Mouse (Mus musculus): ENCODE measurements around the gene Otop2. TPM values are rescaled to one million over a fixed set of nuclear protein-coding genes. Genes with fewer than 3 reads are reported as not detected.

Gene Otop2
- total RNA-seq, 2 experiments from 2014 or later, result not detected

DNA sequence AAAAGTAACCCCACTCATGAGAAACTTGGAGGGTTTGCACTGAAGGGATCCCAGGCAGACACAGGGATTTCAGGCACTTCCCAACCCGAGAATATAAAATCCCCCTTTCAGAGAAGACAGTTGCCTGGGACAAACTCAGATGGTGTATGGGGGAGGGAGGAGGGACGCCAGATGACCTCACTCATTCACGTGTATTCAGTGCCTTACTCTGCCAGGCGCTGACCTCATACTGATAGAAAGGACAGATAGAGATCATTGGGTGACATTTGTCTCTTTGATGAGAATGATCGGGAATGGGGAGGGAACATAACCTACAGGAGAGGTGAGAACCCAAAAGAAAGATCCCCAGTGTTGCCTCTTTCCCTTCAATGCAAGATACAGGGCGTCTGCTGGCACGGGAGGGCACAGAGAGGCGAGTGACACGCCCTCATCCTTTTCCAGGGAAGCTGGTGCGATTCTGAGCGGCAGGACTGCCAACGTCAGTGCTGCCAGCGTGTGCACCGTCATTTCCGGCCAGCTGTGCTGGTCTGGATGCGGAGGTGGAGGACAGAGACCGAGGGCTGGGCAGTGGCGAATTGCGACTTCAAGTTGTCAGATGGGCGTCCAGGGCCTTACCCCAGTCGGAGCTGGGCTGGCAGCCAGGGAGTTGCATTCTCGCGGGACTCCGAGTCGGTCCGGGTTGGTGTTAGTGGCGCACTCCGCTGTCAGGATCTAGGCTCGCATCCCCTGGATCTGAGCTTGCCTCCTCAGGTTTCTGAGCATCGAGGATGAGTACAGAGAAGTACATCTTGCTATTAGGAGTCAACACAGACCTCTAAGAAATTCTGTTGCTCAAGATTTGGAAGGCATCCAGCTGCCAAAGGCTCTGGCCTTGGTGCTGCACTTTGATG, 67.1 kb downstream of the Otop2 start:
- intact Hi-C loops (cut with DNase I), result no loop called here
- DNase-seq, result peak; percentile 71 to 84

DNA sequence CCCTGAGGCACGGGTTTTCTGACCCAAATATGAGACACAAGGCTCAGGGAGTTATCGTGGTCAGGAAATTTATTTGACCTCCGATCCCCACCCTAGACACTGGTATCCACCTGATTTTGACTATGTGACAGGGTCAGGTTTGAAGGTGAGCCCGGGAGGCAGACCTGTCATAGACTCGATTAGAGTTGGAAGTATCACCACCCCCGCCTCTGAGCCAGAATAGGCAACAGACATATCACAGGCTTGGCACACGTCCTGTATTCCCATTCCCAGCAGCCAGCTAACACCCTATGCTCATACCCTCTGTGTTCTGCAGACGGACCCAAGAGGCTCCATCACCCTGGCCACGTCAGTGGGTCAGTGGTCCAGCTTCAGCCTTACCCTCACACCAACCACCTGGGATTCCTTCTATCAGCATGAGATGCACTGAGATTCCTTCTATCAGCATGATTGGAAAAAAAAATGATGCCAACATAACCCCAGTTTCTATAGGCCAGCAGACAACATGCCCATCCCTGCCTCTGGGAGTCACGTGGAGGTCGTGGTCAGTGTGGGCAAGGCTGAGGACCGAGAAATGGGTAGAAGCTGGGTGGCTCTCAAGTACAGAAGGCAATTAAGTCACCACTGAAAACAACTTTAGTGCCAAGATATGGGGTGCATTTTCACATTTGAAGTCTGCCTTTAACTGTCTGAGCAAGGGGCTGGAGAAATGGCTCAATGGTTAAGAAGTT, 67.9 kb downstream of the Otop2 start:
- intact Hi-C loops (cut with DNase I), result no loop called here
- DNase-seq, result no peak

- DNase-seq, result no peak
- intact Hi-C loops (cut with DNase I), result no loop called here
These were observed 69.8 kb downstream of the Otop2 start for GRCm38 (mm10) chr11:115376722-115377121.

- DNase-seq, result no peak
- intact Hi-C loops (cut with DNase I), result no loop called here
These were observed 70.3 kb downstream of the Otop2 start for GRCm38 (mm10) chr11:115377254-115377653.

GRCm38 (mm10) chr11:115377854-115378253, 70.9 kb downstream of the Otop2 start:
- no peak for DNase-seq
- intact Hi-C loops (cut with DNase I), result no loop called here

DNA sequence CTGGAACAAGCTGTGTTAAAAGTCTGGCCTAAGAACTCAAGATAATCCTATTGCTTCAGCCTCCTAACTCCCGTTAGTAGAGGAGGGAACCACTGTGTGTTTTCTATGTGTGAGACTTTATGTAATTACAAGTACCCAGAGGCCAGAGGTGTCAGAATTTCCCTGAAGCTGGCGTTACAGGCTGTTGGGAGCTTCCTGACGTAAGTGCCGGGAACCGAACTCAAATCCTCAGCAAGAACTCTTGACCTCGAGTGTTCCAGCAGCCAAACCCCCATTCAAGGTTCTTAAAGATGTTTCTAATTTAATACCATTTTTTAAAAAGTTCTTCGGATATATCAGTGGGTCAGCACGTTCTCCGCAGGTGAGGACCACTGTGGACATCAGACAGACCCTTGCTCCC, 74.3 kb downstream of the Otop2 start:
- intact Hi-C loops (cut with DNase I), result no loop called here
- DNase-seq, result no peak

Other genes starting within 250 kb of the Otop2 start
- under 1 TPM; 0.17 to 0.20 TPM for gene Cd300e, start 245.0 kb upstream of the Otop2 start, total RNA-seq (2021)
- gene Rab37, start 215.7 kb upstream of the Otop2 start, total RNA-seq (2021), result 1 to 10 TPM in 1 of 2 experiments, under 1 TPM in 1; 1.00 to 1.3 TPM
- gene Cd300lf, start 173.2 kb upstream of the Otop2 start, total RNA-seq (2021), result under 1 TPM; 0.46 to 0.69 TPM
- 10 to 100 TPM; 12.7 to 13.5 TPM for gene Slc9a3r1, start 143.8 kb upstream of the Otop2 start, total RNA-seq (2021)
- 1 to 10 TPM; 9.5 to 9.6 TPM for gene Tmem104, start 119.7 kb upstream of the Otop2 start, total RNA-seq (2021)
- 10 to 100 TPM; 17.0 to 17.1 TPM for gene Nat9, start 119.3 kb upstream of the Otop2 start, total RNA-seq (2021)
- under 1 TPM; 0.10 to 0.15 TPM for gene Grin2c, start 39.9 kb upstream of the Otop2 start, total RNA-seq (2021)
- gene Fdxr, start 30.1 kb upstream of the Otop2 start, total RNA-seq (2021), result 1 to 10 TPM; 7.0 to 7.5 TPM
- gene Fads6, start 9.5 kb upstream of the Otop2 start, total RNA-seq (2021), result 1 to 10 TPM; 1.2 to 1.3 TPM
- gene Ush1g, start 14.9 kb downstream of the Otop2 start, total RNA-seq (2021), result under 1 TPM in 1 of 2 experiments, not detected in 1; 0.14 TPM
- gene Otop3, start 27.6 kb downstream of the Otop2 start, total RNA-seq (2021), result not detected
- 1 to 10 TPM; 5.2 to 6.6 TPM for gene Hid1, start 60.6 kb downstream of the Otop2 start, total RNA-seq (2021)
- 1 to 10 TPM; 8.7 to 9.9 TPM for gene Cdr2l, start 74.8 kb downstream of the Otop2 start, total RNA-seq (2021)
- 100 to 1,000 TPM; 128 to 140 TPM for gene Mrpl58, start 96.6 kb downstream of the Otop2 start, total RNA-seq (2021)
- 1,000 to 10,000 TPM; 2,066 to 2,137 TPM for gene Atp5h, start 112.8 kb downstream of the Otop2 start, total RNA-seq (2021)
- gene Kctd2, start 113.0 kb downstream of the Otop2 start, total RNA-seq (2021), result 10 to 100 TPM; 22.2 to 25.2 TPM
- gene Trim80, start 133.4 kb downstream of the Otop2 start, total RNA-seq (2021), result under 1 TPM in 1 of 2 experiments, not detected in 1; 0.29 TPM
- gene Slc16a5, start 155.3 kb downstream of the Otop2 start, total RNA-seq (2021), result 1 to 10 TPM in 1 of 2 experiments, not detected in 1; 5.1 TPM
- 1 to 10 TPM; 1.3 to 1.7 TPM for gene Armc7, start 168.5 kb downstream of the Otop2 start, total RNA-seq (2021)
- 10 to 100 TPM; 15.2 to 17.3 TPM for gene Nt5c, start 184.7 kb downstream of the Otop2 start, total RNA-seq (2021)
- gene Jpt1, start 207.2 kb downstream of the Otop2 start, total RNA-seq (2021), result 100 to 1,000 TPM; 159 to 196 TPM
- 100 to 1,000 TPM; 165 to 189 TPM for gene Sumo2, start 229.1 kb downstream of the Otop2 start, total RNA-seq (2021)

All from heart, postnatal 14 days (tissue).